Mouse (Mus musculus) myocyte (in vitro differentiated cells): Measurements from ENCODE around the gene Tbc1d30. TPM values are rescaled to one million over a fixed set of nuclear protein-coding genes. Genes with fewer than 3 reads are reported as not detected.

Source experiments
- H3K27me3 ChIP-seq: one replicate; pipeline ENCODE4 v1.6.1; 2011; ENCODE audit not compliant: control insufficient read depth, insufficient read depth, insufficient read length
- H3K36me3 ChIP-seq: one replicate; pipeline ENCODE4 v1.6.1; 2011; ENCODE audit not compliant: control insufficient read depth, insufficient read depth
- H3K4me2 ChIP-seq: one replicate; pipeline ENCODE4 v1.6.1; 2011; ENCODE audit warnings: low read depth, control low read depth
- H3K4me3 ChIP-seq: one replicate; pipeline ENCODE4 v1.5.1; 2011; ENCODE audit warnings: mild to moderate bottlenecking, control low read depth, moderate library complexity
- H3K79me2 ChIP-seq: one replicate; pipeline ENCODE4 v1.6.1; 2011; ENCODE audit not compliant: control insufficient read depth, insufficient read depth
- H3ac ChIP-seq: one replicate; pipeline ENCODE4 v1.6.1; 2011; ENCODE audit not compliant: control insufficient read depth, insufficient read length
- CEBPB ChIP-seq: IDR thresholded peaks from 2 replicates; pipeline ENCODE4 v1.6.1; 2011; ENCODE audit warnings: mild to moderate bottlenecking, moderate library complexity; ENCODE audit not compliant: poor library complexity, insufficient read depth, severe bottlenecking
- E2F4 ChIP-seq: IDR thresholded peaks from one replicate; pipeline ENCODE4 v1.6.1; 2011; ENCODE audit warnings: mild to moderate bottlenecking, control low read depth, moderate library complexity; ENCODE audit not compliant: insufficient read depth
- MAX ChIP-seq: IDR thresholded peaks from one replicate; pipeline ENCODE4 v1.6.1; 2011; ENCODE audit warnings: low read depth, mild to moderate bottlenecking, control low read depth
- MYOD1 ChIP-seq, 3 experiments: IDR thresholded peaks; one replicate each; pipeline ENCODE4 v1.6.1; 2011; ENCODE audit warnings: control low read depth in 2 of 3, low read depth in 2 of 3, mild to moderate bottlenecking in 2 of 3, moderate library complexity in 1 of 3; ENCODE audit not compliant: insufficient read length in 2 of 3, control insufficient read depth in 1 of 3
- MYOG ChIP-seq, 3 experiments: IDR thresholded peaks; one replicate each; pipeline ENCODE4 v1.6.1; 2011; ENCODE audit warnings: control low read depth in 2 of 3, low read depth in 2 of 3, mild to moderate bottlenecking in 2 of 3; ENCODE audit not compliant: insufficient read length in 2 of 3, control insufficient read depth in 1 of 3, insufficient read depth in 1 of 3
- POLR2A ChIP-seq: IDR thresholded peaks from one replicate; pipeline ENCODE4 v1.6.1; 2011; ENCODE audit warnings: low read depth, mild to moderate bottlenecking, control low read depth, moderate library complexity; ENCODE audit not compliant: insufficient read length
- POLR2AphosphoS2 ChIP-seq: IDR thresholded peaks from one replicate; pipeline ENCODE4 v1.6.1; 2011; ENCODE audit warnings: low read depth, control low read depth; ENCODE audit not compliant: insufficient read length
- REST ChIP-seq: IDR thresholded peaks from one replicate; pipeline ENCODE4 v1.6.1; 2011; ENCODE audit warnings: mild to moderate bottlenecking, control low read depth, moderate library complexity; ENCODE audit not compliant: insufficient read depth, insufficient read length
- SRF ChIP-seq: IDR thresholded peaks from one replicate; pipeline ENCODE4 v1.6.1; 2011; ENCODE audit warnings: low read depth; ENCODE audit not compliant: control insufficient read depth, insufficient read length
- TCF12 ChIP-seq: IDR thresholded peaks from one replicate; pipeline ENCODE4 v1.6.1; 2011; ENCODE audit warnings: mild to moderate bottlenecking, control low read depth; ENCODE audit not compliant: poor library complexity, insufficient read depth, severe bottlenecking
- TCF3 ChIP-seq: IDR thresholded peaks from one replicate; pipeline ENCODE4 v1.6.1; 2011; ENCODE audit warnings: low read depth, control low read depth; ENCODE audit not compliant: insufficient read length
- USF1 ChIP-seq: IDR thresholded peaks from one replicate; pipeline ENCODE4 v1.6.1; 2011; ENCODE audit warnings: low read depth, mild to moderate bottlenecking, control low read depth, moderate library complexity
- polyA plus RNA-seq: library from polyadenylated mRNA; unstranded; fragments of >200 nt; fragmentation: generic; extraction: Trizol; gene quantifications from one replicate; pipeline ENCODE4 v1.2.1, GENCODE M21; 2012; ENCODE audit warnings: missing spikeins

Tbc1d30 gene
- polyA plus RNA-seq, 1 experiment: not detected

GRCm38 (mm10) chr10:121367780-121368179 is 16.7 kb upstream of the Tbc1d30 start:
- TF ChIP-seq MYOD1 (IDR thresholded peaks at IDR 0.05; ENCODE audit: control insufficient read depth in 1 of 3, insufficient read length in 2 of 3, low read depth in 2 of 3) (no peak), POLR2A (no peak), CEBPB (no peak), TCF3 (no peak), SRF (no peak), USF1 (no peak), MYOG (IDR thresholded peaks at IDR 0.05; ENCODE audit: control insufficient read depth in 1 of 3, insufficient read depth in 1 of 3, insufficient read length in 2 of 3, low read depth in 2 of 3) (no peak), POLR2AphosphoS2 (no peak), MAX (no peak), E2F4 (no peak), TCF12 (no peak), REST (no peak)
- H3K4me3 ChIP-seq: no peak overlapping the region
- H3K36me3 ChIP-seq: peaks cover 9% of the 10 kb centered on the region
- no peak overlapping the region for H3ac ChIP-seq
- H3K4me2 ChIP-seq: no peak overlapping the region
- no peaks in the 10 kb centered on the region for H3K27me3 ChIP-seq
- H3K79me2 ChIP-seq: peaks cover 42% of the 10 kb centered on the region

- no peak overlapping the region for H3K4me2 ChIP-seq
- no peak for TF ChIP-seq E2F4
- no peak for TF ChIP-seq POLR2A
- no peak for TF ChIP-seq TCF12
- TF ChIP-seq MAX: no peak
- no peak for TF ChIP-seq POLR2AphosphoS2
- no peak for TF ChIP-seq MYOG (IDR thresholded peaks at IDR 0.05; ENCODE audit: control insufficient read depth in 1 of 3, insufficient read depth in 1 of 3, insufficient read length in 2 of 3, low read depth in 2 of 3)
- TF ChIP-seq REST: no peak
- no peak for TF ChIP-seq TCF3
- no peak for TF ChIP-seq CEBPB
- no peak for TF ChIP-seq USF1
- TF ChIP-seq SRF: no peak
- TF ChIP-seq MYOD1 (IDR thresholded peaks at IDR 0.05; ENCODE audit: control insufficient read depth in 1 of 3, insufficient read length in 2 of 3, low read depth in 2 of 3): no peak
- H3K79me2 ChIP-seq: peaks cover 42% of the 10 kb centered on the region
These were observed 16.2 kb upstream of the Tbc1d30 start for GRCm38 (mm10) chr10:121367271-121367670.

GRCm38 (mm10) chr10:121365781-121366272 is 14.7 kb upstream of the Tbc1d30 start:
- Histone ChIP-seq H3K4me2 (peak overlapping the region; percentile 87), H3K4me3 (peak overlapping the region; percentile 54), H3ac (peak overlapping the region; percentile 50), H3K36me3 (peaks cover 7% of the 10 kb centered on the region), H3K27me3 (no peaks in the 10 kb centered on the region), H3K79me2 (peaks cover 42% of the 10 kb centered on the region)
- TF ChIP-seq MYOD1 (IDR thresholded peaks at IDR 0.05; ENCODE audit: control insufficient read depth in 1 of 3, insufficient read length in 2 of 3, low read depth in 2 of 3) (no peak), CEBPB (0 out of 2 replicates have a peak, but pooled peaks have one; percentile 14)

More at GRCm38 (mm10) chr10:121367271-121367670, 16.2 kb upstream of the Tbc1d30 start:
- no peak overlapping the region for H3ac ChIP-seq
- H3K36me3 ChIP-seq: peaks cover 9% of the 10 kb centered on the region
- H3K4me3 ChIP-seq: no peak overlapping the region
- H3K27me3 ChIP-seq: no peaks in the 10 kb centered on the region

- peak within 1 kb of the TSS; percentile 54 for H3K4me3 ChIP-seq
- TF ChIP-seq E2F4: no peak
- TF ChIP-seq REST: peak; percentile 49
- peak; percentile 90 for TF ChIP-seq USF1
- no peak for TF ChIP-seq MAX
- peak in 1 of 3 experiments; percentile 23 for TF ChIP-seq MYOG (IDR thresholded peaks at IDR 0.05; ENCODE audit: control insufficient read depth in 1 of 3, insufficient read depth in 1 of 3, insufficient read length in 2 of 3, low read depth in 2 of 3)
- no peak for TF ChIP-seq CEBPB
- peak; percentile 54 for TF ChIP-seq POLR2AphosphoS2
- no peak for TF ChIP-seq SRF
- no peak for TF ChIP-seq TCF3
- TF ChIP-seq TCF12: no peak
- TF ChIP-seq POLR2A: peak; percentile 78
- peak in 1 of 3 experiments; percentile 7 for TF ChIP-seq MYOD1 (IDR thresholded peaks at IDR 0.05; ENCODE audit: control insufficient read depth in 1 of 3, insufficient read length in 2 of 3, low read depth in 2 of 3)
- H3K4me2 ChIP-seq: peak within 1 kb of the TSS; percentile 87
- peak within 1 kb of the TSS; percentile 50 for H3ac ChIP-seq
- peaks cover 42% of the 10 kb centered on the region for H3K79me2 ChIP-seq
- no peaks in the 10 kb centered on the region for H3K36me3 ChIP-seq
- H3K27me3 ChIP-seq: no peaks in the 10 kb centered on the region
These were observed 13.9 kb upstream of the Tbc1d30 start, which contains the start of gene Gns for GRCm38 (mm10) chr10:121364801-121365564. Gns (plus strand) TSS chr10:121365090.

GRCm38 (mm10) chr10:121364306-121364705 is 13.2 kb upstream of the Tbc1d30 start:
- no peaks in the 10 kb centered on the region for H3K36me3 ChIP-seq
- peak overlapping the region; percentile 54 for H3K4me3 ChIP-seq
- peak overlapping the region; percentile 84 for H3K4me2 ChIP-seq
- H3K27me3 ChIP-seq: peaks cover 1% of the 10 kb centered on the region
- no peak for TF ChIP-seq MYOG (IDR thresholded peaks at IDR 0.05; ENCODE audit: control insufficient read depth in 1 of 3, insufficient read depth in 1 of 3, insufficient read length in 2 of 3, low read depth in 2 of 3)
- no peak for TF ChIP-seq USF1
- no peak for TF ChIP-seq REST
- no peak for TF ChIP-seq TCF3
- no peak for TF ChIP-seq SRF
- peaks cover 40% of the 10 kb centered on the region for H3K79me2 ChIP-seq
- no peak overlapping the region for H3ac ChIP-seq
